Mouse (Mus musculus) neural tube, embryonic 13.5 days (tissue): ENCODE data around the gene Marc1. TPM values are rescaled to one million over a fixed set of nuclear protein-coding genes. Genes with fewer than 3 reads are reported as not detected.

Experiments
- ATAC-seq: fragments of 200-750 bp; cut with Nextera tagmentation; 2 replicates; pipeline ENCODE4 v1.8.0; 2017; ENCODE audit warnings: low read depth, mild to moderate bottlenecking, moderate TSS enrichment, moderate library complexity
- H3K27ac ChIP-seq: fragments of 300-500 bp; sonication (generic); replicated peaks from 2 replicates; pipeline ENCODE4 v1.5.1; 2015; ENCODE audit warnings: moderate library complexity, mild to moderate bottlenecking, inconsistent platforms
- H3K27me3 ChIP-seq: fragments of 300-500 bp; sonication (generic); 2 replicates; pipeline ENCODE4 v1.6.1; 2015; ENCODE audit warnings: mild to moderate bottlenecking, inconsistent platforms
- H3K36me3 ChIP-seq: fragments of 300-500 bp; sonication (generic); 2 replicates; pipeline ENCODE4 v1.6.1; 2015; ENCODE audit warnings: mild to moderate bottlenecking, inconsistent platforms
- H3K4me1 ChIP-seq: fragments of 300-500 bp; sonication (generic); replicated peaks from 2 replicates; pipeline ENCODE4 v1.6.1; 2015; ENCODE audit warnings: inconsistent platforms
- H3K4me2 ChIP-seq: fragments of 300-500 bp; sonication (generic); 2 replicates; pipeline ENCODE4 v1.6.1; 2015; ENCODE audit warnings: inconsistent platforms, mild to moderate bottlenecking, moderate library complexity
- H3K4me3 ChIP-seq: fragments of 300-500 bp; sonication (generic); 2 replicates; pipeline ENCODE4 v1.5.1; 2015; ENCODE audit warnings: mild to moderate bottlenecking, inconsistent platforms
- H3K9ac ChIP-seq: fragments of 300-500 bp; sonication (generic); 2 replicates; pipeline ENCODE4 v1.6.1; 2015; ENCODE audit warnings: moderate library complexity, mild to moderate bottlenecking, inconsistent platforms
- H3K9me3 ChIP-seq: fragments of 300-500 bp; sonication (generic); 2 replicates; pipeline ENCODE4 v1.6.1; 2016; ENCODE audit warnings: inconsistent platforms
- WGBS: fragments of 180-500 bp; shearing (Covaris S2); methylation state at CpG from one replicate; pipeline ENCODE4 v1.1.7; 2015; 5-methylcytosine and 5-hydroxymethylcytosine counted together
- polyA plus RNA-seq: library from polyadenylated mRNA; unstranded; fragments of >200 nt; fragmentation: Nextera tagmentation; extraction: Ambion mirVana; gene quantifications from 2 replicates; pipeline ENCODE4 v1.2.1, GENCODE M21; 2015

Gene Marc1
- polyA plus RNA-seq = not detected in 2 replicates

GRCm38 (mm10) chr1:184810780-184811575 is at the start of gene Marc1:
TSS of gene Marc1 (minus strand) at chr1:184811313.
- Histone ChIP-seq H3K27ac (no peak within 1 kb of the TSS), H3K27me3 (peaks cover 31% of the 10 kb centered on the region), H3K9ac (peak within 1 kb of the TSS; percentile 61), H3K36me3 (peaks cover 11% of the 10 kb centered on the region; the same call in 1 of the 2 replicates), H3K9me3 (no peaks in the 10 kb centered on the region), H3K4me2 (peak within 1 kb of the TSS; percentile 67), H3K4me3 (peak within 1 kb of the TSS; percentile 35), H3K4me1 (peaks cover 10% of the 10 kb centered on the region)
- peak; percentile 36; the same call in 1 of the 2 replicates for ATAC-seq
- WGBS = 9% methylated on average over 52 of the region's 52 CpGs

DNA sequence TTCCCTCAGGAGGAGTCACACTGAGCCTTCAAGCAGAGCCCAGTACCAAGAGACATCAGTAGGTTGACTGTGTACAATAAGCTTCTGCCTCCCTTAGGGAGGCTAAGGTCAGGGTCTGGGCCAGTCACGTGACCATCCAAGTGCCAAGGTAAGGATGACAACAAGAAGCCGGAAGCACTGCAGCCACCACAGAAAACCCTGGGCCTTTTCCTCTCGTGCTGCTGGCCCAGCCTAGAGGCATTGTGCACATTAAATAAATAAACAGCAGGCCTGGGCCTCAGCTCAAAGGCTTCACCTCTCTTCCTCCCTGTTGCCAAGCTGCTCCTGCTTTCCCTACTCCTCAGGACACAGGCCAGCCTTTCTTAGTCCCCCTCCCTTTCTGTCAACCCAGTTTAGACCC is 49.2 kb upstream of the Marc1 start:
- H3K27me3 ChIP-seq = peaks cover 24% of the 10 kb centered on the region
- no peak overlapping the region for H3K4me2 ChIP-seq
- no peak overlapping the region for H3K9ac ChIP-seq
- H3K9me3 ChIP-seq = no peaks in the 10 kb centered on the region
- no peak for ATAC-seq
- no peaks in the 10 kb centered on the region for H3K4me1 ChIP-seq
- no peaks in the 10 kb centered on the region for H3K36me3 ChIP-seq
- H3K4me3 ChIP-seq = no peak overlapping the region
- WGBS = 67% methylated on average over 3 of the region's 3 CpGs
- H3K27ac ChIP-seq = no peak overlapping the region

DNA sequence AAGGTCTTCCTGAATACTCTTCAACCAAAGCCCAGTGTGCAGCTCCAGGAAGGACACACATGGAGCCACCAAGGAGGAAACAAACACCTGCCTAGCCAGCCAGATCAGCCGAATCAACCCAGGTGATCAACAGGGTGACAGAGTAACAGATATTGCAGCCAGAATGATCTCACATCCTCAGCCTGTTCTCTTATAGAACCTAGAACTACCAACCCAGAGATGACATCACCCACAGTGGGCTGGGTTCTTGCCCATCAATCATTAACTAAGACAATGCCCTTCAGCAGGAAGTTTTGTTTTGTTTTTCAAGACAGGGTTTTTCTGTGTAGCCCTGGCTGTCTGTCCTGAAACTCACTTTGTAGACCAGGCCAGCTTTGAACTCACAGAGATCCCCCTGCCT is 47.1 kb upstream of the Marc1 start:
- no peak overlapping the region for H3K9ac ChIP-seq
- ATAC-seq = no peak
- H3K36me3 ChIP-seq = no peaks in the 10 kb centered on the region
- 87% methylated on average over 1 of the region's 1 CpGs for WGBS
- 0 out of 2 replicates have a peak, but pooled peaks cover 6% of the 10 kb centered on the region for H3K4me1 ChIP-seq
- no peaks in the 10 kb centered on the region for H3K9me3 ChIP-seq
- no peak overlapping the region for H3K4me2 ChIP-seq
- H3K4me3 ChIP-seq = no peak overlapping the region
- peaks cover 38% of the 10 kb centered on the region for H3K27me3 ChIP-seq
- H3K27ac ChIP-seq = no peak overlapping the region

- Histone ChIP-seq H3K27me3 (peaks cover 38% of the 10 kb centered on the region), H3K9me3 (no peaks in the 10 kb centered on the region), H3K4me2 (no peak overlapping the region), H3K4me3 (no peak overlapping the region), H3K27ac (no peak overlapping the region), H3K9ac (no peak overlapping the region), H3K36me3 (no peaks in the 10 kb centered on the region), H3K4me1 (peaks cover 9% of the 10 kb centered on the region; the same call in 1 of the 2 replicates)
- 88% methylated on average over 9 of the region's 9 CpGs for WGBS
- no peak for ATAC-seq
Observed at GRCm38 (mm10) chr1:184857216-184857615, 46.1 kb upstream of the Marc1 start.

GRCm38 (mm10) chr1:184853922-184854321 is 42.8 kb upstream of the Marc1 start:
- no peak overlapping the region for H3K4me3 ChIP-seq
- no peak overlapping the region for H3K9ac ChIP-seq
- 65% methylated on average over 3 of the region's 3 CpGs for WGBS
- no peak overlapping the region for H3K4me2 ChIP-seq
- H3K36me3 ChIP-seq = no peaks in the 10 kb centered on the region
- no peak overlapping the region for H3K27ac ChIP-seq
- H3K27me3 ChIP-seq = peaks cover 49% of the 10 kb centered on the region
- H3K9me3 ChIP-seq = no peaks in the 10 kb centered on the region
- no peak for ATAC-seq
- H3K4me1 ChIP-seq = peaks cover 17% of the 10 kb centered on the region; the same call in 1 of the 2 replicates

DNA sequence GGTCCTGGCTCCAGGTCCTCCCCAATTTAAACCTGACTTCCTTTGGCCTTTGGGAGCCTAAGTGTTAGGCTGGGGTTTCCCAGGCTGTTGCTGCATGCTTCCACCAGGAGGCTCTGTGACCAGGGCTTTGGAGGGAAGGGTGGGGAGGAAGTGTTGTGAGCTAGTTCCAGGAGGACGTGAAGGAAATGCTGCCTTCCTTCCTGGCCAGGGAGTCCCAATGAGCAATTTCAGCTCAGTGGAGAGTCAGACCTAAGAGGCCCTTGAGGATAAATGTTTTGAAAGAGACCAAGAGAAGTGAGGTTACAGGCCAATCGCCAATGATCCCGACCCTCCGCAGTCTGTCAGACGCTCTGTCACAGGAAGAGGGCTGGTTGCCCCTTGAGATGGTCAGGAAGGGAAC is 42.2 kb upstream of the Marc1 start:
- H3K4me2 ChIP-seq = peak overlapping the region; percentile 32
- WGBS = 32% methylated on average over 5 of the region's 5 CpGs
- no peaks in the 10 kb centered on the region for H3K9me3 ChIP-seq
- H3K4me1 ChIP-seq = peaks cover 17% of the 10 kb centered on the region; the same call in 1 of the 2 replicates
- no peak overlapping the region for H3K9ac ChIP-seq
- peaks cover 55% of the 10 kb centered on the region for H3K27me3 ChIP-seq
- H3K27ac ChIP-seq = no peak overlapping the region
- no peaks in the 10 kb centered on the region for H3K36me3 ChIP-seq
- peak; percentile 24; the same call in 1 of the 2 replicates for ATAC-seq
- no peak overlapping the region for H3K4me3 ChIP-seq

DNA sequence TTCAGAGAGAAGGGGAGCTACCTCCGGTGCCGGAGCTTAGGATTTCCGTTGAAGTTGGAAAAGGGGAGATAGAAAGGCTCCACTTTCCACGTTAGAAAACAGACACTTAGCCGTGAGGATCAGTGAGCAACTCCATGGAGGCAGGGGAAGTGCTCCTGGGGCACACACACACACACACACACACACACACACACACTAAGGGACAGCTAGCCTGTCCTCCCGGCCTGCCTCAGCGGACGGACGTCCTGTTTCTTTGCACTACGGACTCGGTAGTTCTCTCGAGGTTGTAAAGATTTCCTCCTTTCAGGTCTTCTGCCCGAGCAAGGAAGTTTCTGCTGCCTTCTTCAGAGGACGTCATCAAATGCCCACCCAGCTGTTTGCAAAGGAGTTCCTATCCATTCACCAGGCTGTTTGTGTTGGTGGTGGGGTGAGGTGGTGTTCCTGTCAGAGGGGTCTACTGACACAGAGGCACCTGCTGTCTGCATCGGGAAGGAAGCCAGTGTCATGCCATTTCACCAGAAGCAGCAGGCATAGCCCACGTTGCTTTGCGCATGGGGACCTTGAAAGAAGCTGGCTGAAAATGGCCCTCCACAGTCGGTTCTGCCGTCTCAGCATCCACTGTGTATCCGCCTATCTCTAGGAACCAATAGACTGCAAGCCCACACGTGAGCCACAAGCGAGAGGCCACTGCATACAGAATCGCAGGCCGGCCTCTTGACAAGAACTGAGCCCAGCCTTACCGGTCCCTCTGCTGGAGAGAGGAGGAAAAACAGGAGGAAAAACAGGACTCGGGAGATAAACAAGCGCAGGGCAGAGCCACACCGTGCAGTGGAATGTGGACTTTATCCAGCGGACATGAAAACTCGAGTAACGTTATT is 40.9 kb upstream of the Marc1 start:
- H3K27me3 ChIP-seq = peaks cover 62% of the 10 kb centered on the region
- no peaks in the 10 kb centered on the region for H3K36me3 ChIP-seq
- peak overlapping the region; percentile 70 for H3K27ac ChIP-seq
- H3K4me3 ChIP-seq = peak overlapping the region; percentile 11; the same call in 1 of the 2 replicates
- peaks cover 17% of the 10 kb centered on the region; the same call in 1 of the 2 replicates for H3K4me1 ChIP-seq
- H3K9ac ChIP-seq = peak overlapping the region; percentile 62
- WGBS = 17% methylated on average over 31 of the region's 31 CpGs
- H3K4me2 ChIP-seq = peak overlapping the region; percentile 51
- H3K9me3 ChIP-seq = no peaks in the 10 kb centered on the region
- ATAC-seq = peak; percentile 93

- 58% methylated on average over 7 of the region's 7 CpGs for WGBS
- H3K9me3 ChIP-seq = no peaks in the 10 kb centered on the region
- peaks cover 70% of the 10 kb centered on the region for H3K27me3 ChIP-seq
- H3K9ac ChIP-seq = no peak overlapping the region
- no peak overlapping the region for H3K27ac ChIP-seq
- no peaks in the 10 kb centered on the region for H3K36me3 ChIP-seq
- no peak overlapping the region for H3K4me2 ChIP-seq
- no peak overlapping the region for H3K4me3 ChIP-seq
- no peak for ATAC-seq
- H3K4me1 ChIP-seq = peaks cover 23% of the 10 kb centered on the region; the same call in 1 of the 2 replicates
Observed at GRCm38 (mm10) chr1:184851166-184851565, 40.1 kb upstream of the Marc1 start.

DNA sequence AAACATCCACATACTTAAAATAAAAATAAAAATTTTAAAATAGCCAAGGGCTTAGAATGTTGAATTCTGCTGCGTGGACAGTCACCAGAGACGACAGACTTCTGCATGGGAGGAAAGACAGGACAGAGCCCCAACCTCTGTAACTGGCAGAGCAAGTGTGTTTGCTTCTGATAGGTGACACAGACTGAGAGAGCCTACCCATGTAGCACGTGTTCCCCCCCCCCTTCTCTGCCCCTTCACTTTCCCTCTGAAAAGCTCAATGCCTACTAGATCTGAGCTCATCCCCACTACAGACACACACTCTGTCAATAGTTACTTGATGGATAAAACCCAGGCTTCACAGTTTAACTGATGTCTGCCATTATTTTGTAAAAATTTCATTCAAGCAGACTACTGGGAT is 35.9 kb upstream of the Marc1 start:
- peaks cover 57% of the 10 kb centered on the region for H3K27me3 ChIP-seq
- H3K4me3 ChIP-seq = no peak overlapping the region
- H3K9me3 ChIP-seq = no peaks in the 10 kb centered on the region
- no peak for ATAC-seq
- no peaks in the 10 kb centered on the region for H3K36me3 ChIP-seq
- no peak overlapping the region for H3K9ac ChIP-seq
- peak overlapping the region; percentile 82; the same call in 1 of the 2 replicates for H3K4me2 ChIP-seq
- H3K4me1 ChIP-seq = peaks cover 38% of the 10 kb centered on the region
- 66% methylated on average over 3 of the region's 3 CpGs for WGBS
- no peak overlapping the region for H3K27ac ChIP-seq

DNA sequence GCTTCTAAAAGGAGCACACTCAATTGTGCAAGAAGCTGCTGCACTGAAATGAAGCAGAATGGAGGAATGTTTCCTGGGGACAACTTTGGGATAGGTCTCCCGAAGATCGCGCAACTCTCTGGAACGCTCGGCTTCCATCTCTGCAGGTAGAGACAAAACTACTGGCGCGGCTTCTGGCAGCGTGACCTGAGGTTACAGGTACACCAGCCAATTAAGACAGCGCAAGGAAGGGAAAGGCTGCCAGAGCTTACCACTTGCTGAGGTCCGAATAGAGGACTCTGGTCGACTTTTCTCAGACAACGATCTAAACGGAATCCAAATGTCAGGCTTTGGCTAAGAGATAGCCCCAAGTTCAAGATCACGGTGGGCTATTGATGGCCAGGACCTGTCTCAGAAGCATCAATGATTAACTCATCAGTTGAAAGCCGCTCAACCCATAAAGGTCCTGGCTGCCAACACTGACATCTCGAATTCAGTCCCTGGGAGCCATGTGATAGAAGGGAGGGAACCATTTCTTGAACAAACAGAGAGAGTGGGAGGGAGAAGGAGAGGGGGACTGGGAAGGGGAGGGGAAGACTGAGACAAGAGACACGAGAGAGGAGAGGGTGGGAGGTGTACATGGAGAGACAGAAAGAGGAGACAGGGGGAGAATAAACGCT is 35.1 kb upstream of the Marc1 start, which contains the start of gene Marc2:
Marc2 (minus strand) TSS at position 360 of the 659 bp plus-strand sequence.
- ATAC-seq = peak; percentile 10; the same call in 1 of the 2 replicates
- peak within 1 kb of the TSS; percentile 90 for H3K4me3 ChIP-seq
- H3K9ac ChIP-seq = peak within 1 kb of the TSS; percentile 87
- 4% methylated on average over 18 of the region's 18 CpGs for WGBS
- H3K9me3 ChIP-seq = no peaks in the 10 kb centered on the region
- H3K4me1 ChIP-seq = peaks cover 40% of the 10 kb centered on the region
- peak within 1 kb of the TSS; percentile 56 for H3K27ac ChIP-seq
- no peaks in the 10 kb centered on the region for H3K36me3 ChIP-seq
- peak within 1 kb of the TSS; percentile 82 for H3K4me2 ChIP-seq
- H3K27me3 ChIP-seq = peaks cover 53% of the 10 kb centered on the region
